Mouse (Mus musculus): ENCODE results near the gene Kmt2d. TPM values are rescaled to one million over a fixed set of nuclear protein-coding genes. Genes with fewer than 3 reads are reported as not detected.

The Kmt2d gene
- polyA plus RNA-seq, 1 experiment from 2014 or later, result 17.6 TPM

DNA sequence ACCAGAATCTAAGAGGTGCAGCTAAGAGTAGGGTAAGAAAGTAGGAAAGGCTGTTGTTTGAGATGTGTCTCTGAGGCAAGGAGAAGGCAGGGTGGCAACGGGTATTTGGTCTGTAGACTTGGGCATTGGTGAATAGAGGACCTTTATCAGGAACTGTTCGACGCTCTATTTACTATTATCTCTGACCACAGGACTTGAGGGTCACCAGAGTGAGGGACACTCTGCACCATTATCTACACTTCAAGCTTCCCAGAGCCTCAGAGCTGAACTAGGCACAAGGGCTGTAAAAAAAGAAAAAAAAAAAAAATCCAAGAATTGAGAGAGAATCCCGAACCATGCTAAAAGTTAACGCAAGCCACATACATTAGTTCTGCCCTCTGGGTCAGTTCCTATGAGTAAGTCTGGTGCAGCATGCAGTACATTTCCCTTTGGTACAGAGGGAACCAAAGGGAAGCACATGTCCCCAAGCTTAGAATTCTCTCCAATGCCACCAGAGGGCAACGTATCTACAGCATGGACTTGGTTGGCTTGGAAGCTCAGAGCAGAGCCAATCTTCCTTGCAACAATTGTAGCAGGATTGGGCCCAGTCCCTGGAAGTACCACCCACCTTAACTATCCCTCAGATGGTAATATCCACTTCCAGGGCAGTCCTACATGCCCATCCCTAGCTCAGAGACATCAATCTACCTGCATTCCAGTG, 21.1 kb upstream of the Kmt2d start:
- Histone ChIP-seq H3K36me3 (ENCODE audit: control insufficient read depth, insufficient read depth, low read length) (no peaks in the 10 kb centered on the region), H3K27me3 (ENCODE audit: control insufficient read depth, insufficient read depth, low read length) (peaks cover 53% of the 10 kb centered on the region), H3K4me1 (ENCODE audit: control insufficient read depth, insufficient read depth, low read length) (peaks cover 15% of the 10 kb centered on the region), H3K27ac (replicated peaks; ENCODE audit: low read depth, low read length) (no peak overlapping the region), H3K4me3 (ENCODE audit: low read depth, low read length) (no peak overlapping the region), H3K9me3 (ENCODE audit: control insufficient read depth, low read length) (no peaks in the 10 kb centered on the region), H3K9ac (ENCODE audit: low read length) (no peak overlapping the region), H3K4me2 (ENCODE audit: low read depth, severe bottlenecking) (no peak overlapping the region)
- DNase-seq (ENCODE audit: low spot score) (peak; percentile 64), ATAC-seq (ENCODE audit: insufficient number of reproducible peaks, low FRiP score, low TSS enrichment, low read depth) (peak; percentile 22; the same call in 1 of the 2 replicates)
- 33% methylated on average over 6 of the region's 6 CpGs for WGBS

DNA sequence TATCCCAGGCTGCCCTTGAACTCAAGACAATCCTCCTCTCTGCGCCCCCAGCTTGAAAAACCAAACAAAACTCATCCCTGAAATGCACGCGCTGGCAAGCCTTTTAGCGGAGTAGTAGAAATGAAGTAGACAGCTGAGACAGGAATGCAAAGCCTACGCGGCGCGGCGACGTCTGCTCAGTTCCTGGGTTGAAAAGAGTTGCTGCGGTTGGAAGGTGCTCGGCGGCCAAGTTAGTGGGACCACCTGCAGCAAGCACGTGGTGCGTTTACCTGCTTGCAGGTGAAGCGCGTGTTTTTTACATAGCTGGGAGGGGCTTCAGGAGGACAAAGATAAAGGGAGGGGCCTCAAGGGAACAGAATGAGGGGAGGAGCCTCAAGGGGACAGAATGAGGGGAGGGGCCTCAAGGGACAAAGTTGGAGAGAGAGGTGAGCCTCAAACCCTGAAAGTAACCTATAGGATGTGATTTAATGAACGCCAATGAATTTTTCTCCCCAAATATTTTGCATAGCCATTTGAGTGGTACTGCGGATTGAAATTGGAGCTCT, 20.3 kb upstream of the Kmt2d start:
- Histone ChIP-seq H3K27ac (replicated peaks; ENCODE audit: low read depth, low read length) (no peak overlapping the region), H3K36me3 (ENCODE audit: control insufficient read depth, insufficient read depth, low read length) (no peaks in the 10 kb centered on the region), H3K9ac (ENCODE audit: low read length) (no peak overlapping the region), H3K4me3 (ENCODE audit: low read depth, low read length) (no peak overlapping the region), H3K4me2 (ENCODE audit: low read depth, severe bottlenecking) (no peak overlapping the region), H3K27me3 (ENCODE audit: control insufficient read depth, insufficient read depth, low read length) (peaks cover 45% of the 10 kb centered on the region), H3K9me3 (ENCODE audit: control insufficient read depth, low read length) (no peaks in the 10 kb centered on the region), H3K4me1 (ENCODE audit: control insufficient read depth, insufficient read depth, low read length) (peaks cover 15% of the 10 kb centered on the region)
- WGBS, result 8% methylated on average over 19 of the region's 19 CpGs
- peak; percentile 41 for DNase-seq (ENCODE audit: low spot score)
- no peak for ATAC-seq (ENCODE audit: insufficient number of reproducible peaks, low FRiP score, low TSS enrichment, low read depth)

DNA sequence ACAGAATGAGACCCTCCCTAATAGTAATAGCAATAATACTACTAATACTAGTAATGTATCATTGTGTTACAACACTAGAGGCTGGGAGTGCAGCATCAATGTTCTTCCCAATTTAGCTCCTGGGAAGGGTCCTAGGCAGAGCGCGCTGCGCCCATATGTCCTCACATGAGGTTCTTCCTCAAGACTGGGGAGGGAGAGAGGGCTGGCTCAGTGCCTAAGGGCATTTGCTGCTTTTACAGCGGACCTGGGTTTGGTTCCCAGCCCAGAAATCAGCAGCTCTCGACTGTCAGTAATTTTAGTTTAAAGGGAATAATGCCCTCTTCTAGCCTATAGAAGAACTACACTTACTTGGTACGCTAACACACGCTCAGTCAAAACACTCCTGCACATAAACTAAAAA, 16.5 kb upstream of the Kmt2d start:
- no peak for ATAC-seq (ENCODE audit: insufficient number of reproducible peaks, low FRiP score, low TSS enrichment, low read depth)
- peaks cover 8% of the 10 kb centered on the region for H3K27me3 ChIP-seq (ENCODE audit: control insufficient read depth, insufficient read depth, low read length)
- WGBS, result 85% methylated on average over 7 of the region's 7 CpGs
- H3K9me3 ChIP-seq (ENCODE audit: control insufficient read depth, low read length), result no peaks in the 10 kb centered on the region
- H3K4me3 ChIP-seq (ENCODE audit: low read depth, low read length), result no peak overlapping the region
- no peaks in the 10 kb centered on the region for H3K36me3 ChIP-seq (ENCODE audit: control insufficient read depth, insufficient read depth, low read length)
- H3K4me1 ChIP-seq (ENCODE audit: control insufficient read depth, insufficient read depth, low read length), result no peaks in the 10 kb centered on the region
- H3K9ac ChIP-seq (ENCODE audit: low read length), result no peak overlapping the region
- no peak overlapping the region for H3K4me2 ChIP-seq (ENCODE audit: low read depth, severe bottlenecking)
- DNase-seq (ENCODE audit: low spot score), result no peak
- no peak overlapping the region for H3K27ac ChIP-seq (replicated peaks; ENCODE audit: low read depth, low read length)

DNA sequence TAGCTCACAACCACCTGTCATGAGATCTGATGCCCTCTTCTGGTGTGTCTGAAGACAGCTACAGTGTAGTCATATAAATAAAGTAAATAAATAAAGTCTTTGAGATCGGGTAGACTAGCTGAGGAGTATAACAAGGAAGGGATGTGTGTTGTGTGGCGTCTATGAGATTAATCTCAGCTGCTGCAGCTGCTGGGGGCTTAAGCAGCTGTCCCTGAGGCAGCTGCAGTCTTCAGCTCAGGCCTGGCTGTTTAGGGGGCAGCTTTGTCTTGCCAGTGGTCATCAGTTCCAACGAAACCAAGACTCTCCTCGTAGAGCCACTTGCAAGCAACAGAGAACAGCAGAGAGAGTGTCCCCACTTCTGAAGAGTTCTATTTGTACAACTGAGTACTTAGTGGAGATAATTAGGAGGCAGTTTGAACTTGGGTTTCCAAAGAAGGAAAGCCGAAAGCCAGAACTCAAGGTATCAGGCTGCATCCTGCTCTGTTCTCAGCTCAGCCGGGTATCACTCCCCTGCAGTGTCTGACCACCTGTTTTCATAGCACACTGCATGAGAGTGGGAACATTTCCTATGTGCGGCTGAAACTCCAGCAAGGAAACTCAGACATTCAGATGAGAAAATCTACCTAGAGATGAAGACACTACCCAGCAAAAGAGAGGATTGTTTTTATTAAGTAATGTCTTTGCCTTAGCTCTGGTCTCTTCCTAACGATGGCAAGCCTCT, 15.8 kb upstream of the Kmt2d start:
- no peak for DNase-seq (ENCODE audit: low spot score)
- no peak for ATAC-seq (ENCODE audit: insufficient number of reproducible peaks, low FRiP score, low TSS enrichment, low read depth)

DNA sequence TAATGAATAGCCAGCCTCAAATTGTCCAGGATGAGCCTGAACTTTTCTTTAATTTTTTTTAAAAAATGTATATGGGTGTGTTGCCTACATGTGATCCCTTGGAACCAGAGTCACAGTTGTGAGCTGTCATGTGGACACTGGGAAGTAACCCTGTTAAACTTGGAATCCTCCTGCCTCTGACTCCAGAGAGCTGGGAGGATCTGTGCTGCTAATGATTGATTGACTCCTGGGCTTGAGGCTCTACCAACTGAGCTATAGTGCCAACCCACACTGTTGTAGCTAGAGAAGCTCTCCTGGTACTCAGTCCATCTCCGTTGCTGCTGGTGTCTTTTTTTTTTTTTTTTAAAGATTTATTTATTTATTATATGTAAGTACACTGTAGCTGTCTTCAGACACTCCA, 13.1 kb upstream of the Kmt2d start:
- Histone ChIP-seq H3K36me3 (ENCODE audit: control insufficient read depth, insufficient read depth, low read length) (no peaks in the 10 kb centered on the region), H3K4me2 (ENCODE audit: low read depth, severe bottlenecking) (no peak overlapping the region), H3K27ac (replicated peaks; ENCODE audit: low read depth, low read length) (no peak overlapping the region), H3K4me3 (ENCODE audit: low read depth, low read length) (no peak overlapping the region), H3K9me3 (ENCODE audit: control insufficient read depth, low read length) (no peaks in the 10 kb centered on the region), H3K4me1 (ENCODE audit: control insufficient read depth, insufficient read depth, low read length) (0 out of 2 replicates have a peak, but pooled peaks cover 4% of the 10 kb centered on the region), H3K9ac (ENCODE audit: low read length) (no peak overlapping the region), H3K27me3 (ENCODE audit: control insufficient read depth, insufficient read depth, low read length) (no peaks in the 10 kb centered on the region)
- 75% methylated on average over 1 of the region's 1 CpGs for WGBS
- ATAC-seq (ENCODE audit: insufficient number of reproducible peaks, low FRiP score, low TSS enrichment, low read depth) (no peak), DNase-seq (ENCODE audit: low spot score) (no peak)

More for the DNA sequence above, 15.8 kb upstream of the Kmt2d start:
- H3K27me3 ChIP-seq (ENCODE audit: control insufficient read depth, insufficient read depth, low read length), result peaks cover 5% of the 10 kb centered on the region; the same call in 1 of the 2 replicates
- no peak overlapping the region for H3K4me2 ChIP-seq (ENCODE audit: low read depth, severe bottlenecking)
- no peaks in the 10 kb centered on the region for H3K36me3 ChIP-seq (ENCODE audit: control insufficient read depth, insufficient read depth, low read length)
- no peak overlapping the region for H3K4me3 ChIP-seq (ENCODE audit: low read depth, low read length)
- no peak overlapping the region; the same call in 1 of the 2 replicates for H3K9ac ChIP-seq (ENCODE audit: low read length)
- 69% methylated on average over 8 of the region's 8 CpGs for WGBS
- H3K27ac ChIP-seq (replicated peaks; ENCODE audit: low read depth, low read length), result no peak overlapping the region
- 0 out of 2 replicates have a peak, but pooled peaks cover 2% of the 10 kb centered on the region for H3K4me1 ChIP-seq (ENCODE audit: control insufficient read depth, insufficient read depth, low read length)
- no peaks in the 10 kb centered on the region for H3K9me3 ChIP-seq (ENCODE audit: control insufficient read depth, low read length)

DNA sequence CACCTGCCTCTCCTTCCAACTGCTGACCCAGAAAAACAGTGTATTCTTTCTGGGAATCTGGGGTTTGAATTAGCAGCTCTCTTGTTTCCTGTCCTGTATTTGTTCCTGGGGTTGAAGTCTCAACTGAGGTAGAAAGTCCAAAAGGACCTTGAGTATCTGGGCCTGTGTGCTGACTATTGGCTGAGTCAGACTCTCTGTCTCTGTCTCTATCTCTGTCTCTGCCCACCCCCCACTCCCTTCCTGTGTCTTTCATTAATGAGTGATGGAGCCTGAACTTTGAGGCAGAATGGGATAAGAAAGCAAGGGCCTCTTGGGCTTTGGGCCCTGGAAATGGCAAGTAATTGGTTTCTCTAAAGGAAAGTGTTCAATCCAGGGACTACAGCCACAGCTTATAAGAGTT, 12.7 kb upstream of the Kmt2d start:
- Histone ChIP-seq H3K4me3 (ENCODE audit: low read depth, low read length) (no peak overlapping the region), H3K9me3 (ENCODE audit: control insufficient read depth, low read length) (no peaks in the 10 kb centered on the region), H3K9ac (ENCODE audit: low read length) (no peak overlapping the region), H3K36me3 (ENCODE audit: control insufficient read depth, insufficient read depth, low read length) (no peaks in the 10 kb centered on the region), H3K27me3 (ENCODE audit: control insufficient read depth, insufficient read depth, low read length) (no peaks in the 10 kb centered on the region), H3K27ac (replicated peaks; ENCODE audit: low read depth, low read length) (no peak overlapping the region), H3K4me1 (ENCODE audit: control insufficient read depth, insufficient read depth, low read length) (0 out of 2 replicates have a peak, but pooled peaks cover 4% of the 10 kb centered on the region), H3K4me2 (ENCODE audit: low read depth, severe bottlenecking) (no peak overlapping the region)
- no peak for DNase-seq (ENCODE audit: low spot score)
- ATAC-seq (ENCODE audit: insufficient number of reproducible peaks, low FRiP score, low TSS enrichment, low read depth), result no peak

DNA sequence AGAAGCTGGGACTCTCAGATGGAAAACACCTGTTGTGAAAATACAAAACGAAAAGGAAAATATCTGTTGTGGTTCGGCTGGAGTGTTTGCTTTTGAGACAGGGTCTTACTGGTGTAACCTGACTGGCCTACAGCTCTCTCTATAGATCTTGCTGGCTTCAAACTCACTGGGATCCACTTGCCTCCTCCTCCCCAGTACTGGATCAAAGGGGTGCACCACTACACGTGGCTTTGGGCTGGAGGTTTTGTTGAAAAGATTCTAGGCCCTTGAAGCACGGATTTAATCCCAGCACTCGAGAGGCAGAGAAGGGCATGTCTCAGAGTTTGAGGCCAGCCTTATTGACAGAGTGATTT, 10.6 kb upstream of the Kmt2d start:
- DNase-seq (ENCODE audit: low spot score), result no peak
- H3K36me3 ChIP-seq (ENCODE audit: control insufficient read depth, insufficient read depth, low read length), result no peaks in the 10 kb centered on the region
- H3K4me2 ChIP-seq (ENCODE audit: low read depth, severe bottlenecking), result peak overlapping the region; percentile 39
- peak overlapping the region; percentile 64; the same call in 1 of the 2 replicates for H3K4me3 ChIP-seq (ENCODE audit: low read depth, low read length)
- no peaks in the 10 kb centered on the region for H3K9me3 ChIP-seq (ENCODE audit: control insufficient read depth, low read length)
- no peaks in the 10 kb centered on the region for H3K27me3 ChIP-seq (ENCODE audit: control insufficient read depth, insufficient read depth, low read length)
- 0 out of 2 replicates have a peak, but pooled peaks cover 4% of the 10 kb centered on the region for H3K4me1 ChIP-seq (ENCODE audit: control insufficient read depth, insufficient read depth, low read length)
- WGBS, result 13% methylated on average over 5 of the region's 5 CpGs
- peak overlapping the region; percentile 13; the same call in 1 of the 2 replicates for H3K9ac ChIP-seq (ENCODE audit: low read length)
- 0 out of 2 replicates have a peak overlapping the region, but pooled peaks have one; percentile 37 for H3K27ac ChIP-seq (replicated peaks; ENCODE audit: low read depth, low read length)
- peak; percentile 26; the same call in 1 of the 2 replicates for ATAC-seq (ENCODE audit: insufficient number of reproducible peaks, low FRiP score, low TSS enrichment, low read depth)

DNA sequence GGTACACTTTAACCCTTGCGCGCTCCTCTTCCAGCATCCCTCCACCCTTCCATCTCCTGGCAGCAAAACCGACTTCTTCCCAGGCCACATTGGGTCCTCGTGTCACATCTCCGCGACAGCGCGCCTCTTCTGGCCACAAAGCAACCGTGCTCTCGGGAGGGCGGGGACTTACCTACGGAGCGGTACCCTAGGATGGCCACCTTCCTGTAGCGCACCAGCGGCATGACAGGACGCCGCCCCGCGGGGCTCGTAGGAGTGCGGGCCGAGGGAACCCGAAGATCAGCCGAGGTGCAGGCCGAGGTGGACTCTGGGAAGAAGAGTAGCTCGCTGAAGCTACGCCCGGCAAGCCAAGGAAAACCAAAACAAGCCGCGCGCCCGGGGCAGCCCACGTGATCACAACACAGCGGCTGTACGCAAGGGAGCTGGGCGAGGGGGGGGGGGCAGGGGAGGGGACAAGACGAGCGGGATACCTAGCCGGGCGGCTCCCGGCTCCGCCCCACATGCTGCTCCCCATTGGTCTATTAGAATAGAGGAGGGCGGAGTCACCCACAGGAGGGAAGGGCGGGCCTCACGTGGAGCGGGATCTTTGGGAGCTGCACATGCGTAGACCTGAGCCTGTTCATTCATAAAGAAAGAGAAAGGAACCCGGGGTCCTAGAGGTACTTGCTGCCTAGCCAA, 10.1 kb upstream of the Kmt2d start:
- no peaks in the 10 kb centered on the region for H3K27me3 ChIP-seq (ENCODE audit: control insufficient read depth, insufficient read depth, low read length)
- H3K4me3 ChIP-seq (ENCODE audit: low read depth, low read length), result peak overlapping the region; percentile 64
- peak overlapping the region; percentile 76 for H3K9ac ChIP-seq (ENCODE audit: low read length)
- H3K36me3 ChIP-seq (ENCODE audit: control insufficient read depth, insufficient read depth, low read length), result no peaks in the 10 kb centered on the region
- 0 out of 2 replicates have a peak, but pooled peaks cover 4% of the 10 kb centered on the region for H3K4me1 ChIP-seq (ENCODE audit: control insufficient read depth, insufficient read depth, low read length)
- H3K27ac ChIP-seq (replicated peaks; ENCODE audit: low read depth, low read length), result peak overlapping the region; percentile 61; the same call in 1 of the 2 replicates
- no peaks in the 10 kb centered on the region for H3K9me3 ChIP-seq (ENCODE audit: control insufficient read depth, low read length)
- ATAC-seq (ENCODE audit: insufficient number of reproducible peaks, low FRiP score, low TSS enrichment, low read depth), result peak; percentile 93
- H3K4me2 ChIP-seq (ENCODE audit: low read depth, severe bottlenecking), result peak overlapping the region; percentile 82
- peak; percentile 95 for DNase-seq (ENCODE audit: low spot score)
- 0% methylated on average over 46 of the region's 48 CpGs for WGBS
